Mouse (Mus musculus): Measurements from ENCODE around the gene Aunip. TPM values are rescaled to one million over a fixed set of nuclear protein-coding genes. Genes with fewer than 3 reads are reported as not detected.
A peak's percentile ranks its signal among the peaks of the same experiment; 100 is the strongest.
"Not testable (repeated sequence)": the region's sequence is repeated elsewhere in the genome, so short reads cannot be mapped to it uniquely, and the experiment has no call there.

Gene Aunip
- polyA plus RNA-seq, 1 experiment from 2014 or later = 3.8 TPM

DNA sequence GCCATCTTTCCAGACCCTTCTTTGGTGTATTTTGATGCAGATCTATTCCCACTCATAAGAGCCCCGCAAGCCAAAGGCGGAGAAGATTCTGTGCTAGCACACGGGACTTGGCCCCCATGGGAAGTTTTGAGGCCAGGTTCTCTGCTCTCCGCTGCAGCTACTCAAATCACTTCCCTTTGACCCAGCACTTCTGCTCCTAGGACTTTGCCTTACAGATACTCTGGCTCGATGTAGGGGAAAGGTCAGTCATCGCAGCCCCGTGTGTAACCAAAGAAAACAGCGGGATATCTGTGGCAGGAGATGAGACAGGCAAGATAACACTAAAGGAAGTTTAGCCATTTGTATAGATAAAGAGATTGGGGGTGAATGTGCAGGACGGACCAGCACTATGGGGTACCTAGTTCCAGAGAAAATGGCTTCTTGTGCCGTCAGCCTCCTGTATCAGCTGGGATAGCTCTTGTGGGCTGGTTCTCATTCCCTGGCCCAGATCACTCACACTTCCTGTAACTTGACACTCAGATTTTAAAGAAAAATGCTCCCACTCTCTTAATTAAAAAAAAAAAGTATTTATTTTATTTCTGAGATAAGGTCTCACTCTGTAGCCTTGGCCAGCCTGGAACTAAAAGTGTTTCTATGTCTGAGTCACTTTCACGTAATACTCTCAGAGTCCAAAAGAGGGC lies 20.7 kb upstream of the Aunip start:
- Histone ChIP-seq H3K36me3 (ENCODE audit: control insufficient read depth, insufficient read depth) (no peaks in the 10 kb centered on the region), H3K4me1 (replicated peaks; ENCODE audit: control insufficient read depth, insufficient read depth, low read length) (peaks cover 14% of the 10 kb centered on the region; the same call in 1 of the 2 replicates), H3K27ac (ENCODE audit: low read depth, low read length) (peak overlapping the region; percentile 79), H3K9me3 (ENCODE audit: control insufficient read depth) (no peaks in the 10 kb centered on the region), H3K9ac (ENCODE audit: low read depth, low read length) (no peak overlapping the region), H3K4me2 (replicated peaks; ENCODE audit: low read depth) (no peak overlapping the region), H3K27me3 (replicated peaks; ENCODE audit: control insufficient read depth, insufficient read depth, low read length) (no peaks in the 10 kb centered on the region), H3K4me3 (ENCODE audit: low read depth, low read length) (no peak overlapping the region)
- TF ChIP-seq CTCF (IDR thresholded peaks at IDR 0.05; ENCODE audit: low read depth) = no peak
- peak; percentile 31; the same call in 1 of the 2 replicates for ATAC-seq
- WGBS = 45% methylated on average over 11 of the region's 11 CpGs

DNA sequence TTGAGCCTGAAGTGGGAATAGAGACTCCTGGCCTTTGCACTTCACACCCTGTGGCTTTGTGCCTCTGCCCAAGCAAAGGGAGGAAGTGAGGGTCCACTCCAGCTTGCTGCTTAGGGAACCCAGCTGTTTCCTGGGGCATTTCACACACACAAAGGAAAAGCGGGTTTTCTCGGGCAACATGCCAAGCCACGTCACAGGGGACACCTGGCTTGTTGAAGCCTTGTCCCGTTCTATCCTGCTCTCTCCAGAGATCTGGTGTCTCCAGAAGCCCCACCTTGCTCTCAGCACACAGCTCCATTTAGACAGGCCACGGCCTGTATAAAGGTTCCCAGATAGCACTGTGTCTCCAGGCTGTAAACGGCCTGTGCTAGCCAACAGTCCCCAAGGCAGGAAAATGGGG lies 19.1 kb upstream of the Aunip start:
- H3K9me3 ChIP-seq (ENCODE audit: control insufficient read depth) = no peaks in the 10 kb centered on the region
- H3K27me3 ChIP-seq (replicated peaks; ENCODE audit: control insufficient read depth, insufficient read depth, low read length) = no peaks in the 10 kb centered on the region
- no peak for TF ChIP-seq CTCF (IDR thresholded peaks at IDR 0.05; ENCODE audit: low read depth)
- 44% methylated on average over 6 of the region's 6 CpGs for WGBS
- no peak overlapping the region for H3K4me2 ChIP-seq (replicated peaks; ENCODE audit: low read depth)
- H3K9ac ChIP-seq (ENCODE audit: low read depth, low read length) = no peak overlapping the region
- ATAC-seq = peak; percentile 47
- no peak overlapping the region for H3K4me3 ChIP-seq (ENCODE audit: low read depth, low read length)
- peak overlapping the region; percentile 68 for H3K27ac ChIP-seq (ENCODE audit: low read depth, low read length)
- no peaks in the 10 kb centered on the region for H3K36me3 ChIP-seq (ENCODE audit: control insufficient read depth, insufficient read depth)
- peaks cover 18% of the 10 kb centered on the region; the same call in 1 of the 2 replicates for H3K4me1 ChIP-seq (replicated peaks; ENCODE audit: control insufficient read depth, insufficient read depth, low read length)

GRCm38 (mm10) chr4:134494161-134494560 lies 16.6 kb upstream of the Aunip start:
- ATAC-seq; H3K4me3 ChIP-seq (ENCODE audit: low read depth, low read length); H3K27me3 ChIP-seq (replicated peaks; ENCODE audit: control insufficient read depth, insufficient read depth, low read length); H3K9ac ChIP-seq (ENCODE audit: low read depth, low read length); H3K9me3 ChIP-seq (ENCODE audit: control insufficient read depth); H3K36me3 ChIP-seq (ENCODE audit: control insufficient read depth, insufficient read depth); H3K4me2 ChIP-seq (replicated peaks; ENCODE audit: low read depth): not testable (repeated sequence)
- WGBS = 93% methylated on average over 6 of the region's 6 CpGs
- Histone ChIP-seq H3K4me1 (replicated peaks; ENCODE audit: control insufficient read depth, insufficient read depth, low read length) (peaks cover 26% of the 10 kb centered on the region; the same call in 1 of the 2 replicates), H3K27ac (ENCODE audit: low read depth, low read length) (peak overlapping the region; percentile 85; the same call in 1 of the 2 replicates)

DNA sequence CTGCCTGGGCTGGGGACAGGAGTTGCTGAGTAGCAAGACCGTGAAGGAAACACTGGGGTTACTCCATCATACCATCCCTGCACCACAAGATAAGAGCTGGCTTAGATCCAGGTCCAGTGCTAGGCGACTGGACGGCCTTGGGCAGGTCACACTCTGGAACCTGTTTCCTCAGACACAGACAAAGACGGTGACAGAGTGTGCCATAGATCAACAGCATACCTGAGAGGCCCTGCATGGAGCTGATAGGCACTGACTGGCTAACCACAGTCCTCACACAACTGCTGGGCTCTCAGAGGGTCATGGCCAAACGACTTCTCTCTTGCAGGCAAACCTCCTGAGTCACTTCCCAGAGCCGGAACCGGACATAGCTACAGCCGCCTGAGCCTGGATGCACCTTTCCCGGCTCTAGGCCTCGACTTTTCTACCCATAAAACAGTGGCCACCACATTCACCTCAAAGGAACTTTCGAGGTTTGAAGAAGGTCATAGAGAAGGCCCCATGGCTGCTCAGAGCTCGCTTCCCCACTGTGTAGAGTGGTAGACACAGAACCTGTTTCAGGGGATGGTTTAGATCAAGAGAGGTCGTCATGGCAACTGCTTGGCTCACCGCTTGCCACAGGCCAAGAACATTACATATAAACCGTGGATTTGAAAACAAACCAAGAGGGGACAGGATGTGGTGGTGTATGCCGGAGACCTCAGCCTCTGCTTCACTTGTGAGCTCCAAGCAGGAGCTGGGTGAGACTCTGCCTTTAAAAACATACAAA lies 15.8 kb upstream of the Aunip start:
- ATAC-seq = peak; percentile 56
- no peaks in the 10 kb centered on the region for H3K27me3 ChIP-seq (replicated peaks; ENCODE audit: control insufficient read depth, insufficient read depth, low read length)
- peak overlapping the region; percentile 85 for H3K27ac ChIP-seq (ENCODE audit: low read depth, low read length)
- 38% methylated on average over 16 of the region's 16 CpGs for WGBS
- no peak overlapping the region for H3K4me2 ChIP-seq (replicated peaks; ENCODE audit: low read depth)
- H3K4me1 ChIP-seq (replicated peaks; ENCODE audit: control insufficient read depth, insufficient read depth, low read length) = peaks cover 26% of the 10 kb centered on the region; the same call in 1 of the 2 replicates
- no peaks in the 10 kb centered on the region for H3K36me3 ChIP-seq (ENCODE audit: control insufficient read depth, insufficient read depth)
- H3K4me3 ChIP-seq (ENCODE audit: low read depth, low read length) = no peak overlapping the region
- no peak for TF ChIP-seq CTCF (IDR thresholded peaks at IDR 0.05; ENCODE audit: low read depth)
- no peaks in the 10 kb centered on the region for H3K9me3 ChIP-seq (ENCODE audit: control insufficient read depth)
- no peak overlapping the region for H3K9ac ChIP-seq (ENCODE audit: low read depth, low read length)

- Histone ChIP-seq H3K4me1 (replicated peaks; ENCODE audit: control insufficient read depth, insufficient read depth, low read length) (peaks cover 26% of the 10 kb centered on the region; the same call in 1 of the 2 replicates), H3K36me3 (ENCODE audit: control insufficient read depth, insufficient read depth) (no peaks in the 10 kb centered on the region), H3K4me2 (replicated peaks; ENCODE audit: low read depth) (no peak overlapping the region), H3K27me3 (replicated peaks; ENCODE audit: control insufficient read depth, insufficient read depth, low read length) (no peaks in the 10 kb centered on the region), H3K4me3 (ENCODE audit: low read depth, low read length) (no peak overlapping the region), H3K9me3 (ENCODE audit: control insufficient read depth) (no peaks in the 10 kb centered on the region), H3K9ac (ENCODE audit: low read depth, low read length) (no peak overlapping the region), H3K27ac (ENCODE audit: low read depth, low read length) (peak overlapping the region; percentile 85)
- 72% methylated on average over 5 of the region's 5 CpGs for WGBS
- no peak for ATAC-seq
- no peak for TF ChIP-seq CTCF (IDR thresholded peaks at IDR 0.05; ENCODE audit: low read depth)
Observed at GRCm38 (mm10) chr4:134495546-134495923, 15.3 kb upstream of the Aunip start.

DNA sequence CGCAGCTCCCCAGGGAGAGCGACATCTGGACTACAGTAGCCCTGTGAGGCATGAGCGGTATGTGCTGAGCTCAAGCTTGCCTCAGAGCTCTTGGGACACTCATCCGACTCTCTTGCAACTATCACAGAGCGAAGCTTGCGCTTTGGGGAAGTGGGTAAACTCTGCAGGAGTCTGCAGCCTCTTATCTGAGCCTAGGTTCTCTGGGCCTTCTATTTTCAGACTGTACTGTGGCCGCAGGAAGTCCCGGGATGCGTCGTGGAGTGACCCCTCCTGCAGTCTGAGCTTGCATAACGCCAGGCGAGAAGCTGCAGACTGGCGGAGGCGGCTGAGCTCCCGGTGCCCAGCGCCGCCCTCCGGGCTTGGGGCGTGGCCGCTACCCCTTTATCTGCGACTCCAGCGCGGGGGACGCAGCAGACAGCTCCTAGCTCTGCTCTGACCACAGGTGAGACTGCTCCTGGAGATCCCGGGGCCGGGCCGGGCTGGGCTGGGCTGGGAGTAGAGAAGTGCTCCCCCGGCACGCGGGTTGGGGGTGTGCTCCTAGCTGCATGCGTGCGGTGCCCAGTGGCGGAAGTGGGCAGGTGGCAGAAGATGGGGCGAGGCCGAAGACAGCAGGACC lies 14.1 kb upstream of the Aunip start, which contains the start of gene Paqr7:
Paqr7 (plus strand) TSS at position 103 of the 616 bp plus-strand sequence.
- 6% methylated on average over 35 of the region's 35 CpGs for WGBS
- H3K4me2 ChIP-seq (replicated peaks; ENCODE audit: low read depth) = peak within 1 kb of the TSS; percentile 86
- peak within 1 kb of the TSS; percentile 46 for H3K4me3 ChIP-seq (ENCODE audit: low read depth, low read length)
- H3K9me3 ChIP-seq (ENCODE audit: control insufficient read depth) = no peaks in the 10 kb centered on the region
- no peaks in the 10 kb centered on the region for H3K36me3 ChIP-seq (ENCODE audit: control insufficient read depth, insufficient read depth)
- peak within 1 kb of the TSS; percentile 62 for H3K9ac ChIP-seq (ENCODE audit: low read depth, low read length)
- no peaks in the 10 kb centered on the region for H3K27me3 ChIP-seq (replicated peaks; ENCODE audit: control insufficient read depth, insufficient read depth, low read length)
- peaks cover 21% of the 10 kb centered on the region; the same call in 1 of the 2 replicates for H3K4me1 ChIP-seq (replicated peaks; ENCODE audit: control insufficient read depth, insufficient read depth, low read length)
- TF ChIP-seq CTCF (IDR thresholded peaks at IDR 0.05; ENCODE audit: low read depth) = peak; percentile 27; the same call in 1 of the 2 replicates
- ATAC-seq = peak; percentile 46
- peak within 1 kb of the TSS; percentile 85 for H3K27ac ChIP-seq (ENCODE audit: low read depth, low read length)
